Mouse (Mus musculus) midbrain, embryonic 15.5 days (tissue): ENCODE data around the gene Evi2b. TPM values are rescaled to one million over a fixed set of nuclear protein-coding genes. Genes with fewer than 3 reads are reported as not detected.

Experiments
- ATAC-seq: fragments of 200-750 bp; cut with Nextera tagmentation; replicated peaks from 2 replicates; pipeline ENCODE4 v1.8.0; 2017; ENCODE audit warnings: moderate TSS enrichment
- H3K27ac ChIP-seq: fragments of 300-500 bp; sonication (generic); 2 replicates; pipeline ENCODE4 v1.5.1; 2015; ENCODE audit warnings: mild to moderate bottlenecking, inconsistent platforms
- H3K27me3 ChIP-seq: fragments of 300-500 bp; sonication (generic); replicated peaks from 2 replicates; pipeline ENCODE4 v1.6.1; 2015; ENCODE audit warnings: inconsistent platforms
- H3K36me3 ChIP-seq: fragments of 300-500 bp; sonication (generic); replicated peaks from 2 replicates; pipeline ENCODE4 v1.6.1; 2015; ENCODE audit warnings: inconsistent platforms
- H3K4me1 ChIP-seq: fragments of 300-500 bp; sonication (generic); 2 replicates; pipeline ENCODE4 v1.6.1; 2015; ENCODE audit warnings: inconsistent platforms
- H3K4me2 ChIP-seq: fragments of 300-500 bp; sonication (generic); 2 replicates; pipeline ENCODE4 v1.6.1; 2015; ENCODE audit warnings: inconsistent platforms, mild to moderate bottlenecking, moderate library complexity
- H3K4me3 ChIP-seq: fragments of 300-500 bp; sonication (generic); 2 replicates; pipeline ENCODE4 v1.5.1; 2015; ENCODE audit warnings: mild to moderate bottlenecking, inconsistent platforms
- H3K9ac ChIP-seq: fragments of 300-500 bp; sonication (generic); 2 replicates; pipeline ENCODE4 v1.6.1; 2015; ENCODE audit warnings: mild to moderate bottlenecking, inconsistent platforms
- H3K9me3 ChIP-seq: fragments of 300-500 bp; sonication (generic); 2 replicates; pipeline ENCODE4 v1.6.1; 2016; ENCODE audit warnings: inconsistent platforms
- WGBS: fragments of 180-500 bp; shearing (Covaris S2); methylation state at CpG from one replicate; pipeline ENCODE4 v1.1.7; 2015; ENCODE audit warnings: mixed read lengths; 5-methylcytosine and 5-hydroxymethylcytosine counted together
- polyA plus RNA-seq: library from polyadenylated mRNA; unstranded; fragments of >200 nt; fragmentation: Nextera tagmentation; extraction: Ambion mirVana; gene quantifications from 2 replicates; pipeline ENCODE4 v1.2.1, GENCODE M21; 2015

Gene Evi2b
- polyA plus RNA-seq: 0.14 TPM in 1 of 2 replicates, not detected in the other

DNA sequence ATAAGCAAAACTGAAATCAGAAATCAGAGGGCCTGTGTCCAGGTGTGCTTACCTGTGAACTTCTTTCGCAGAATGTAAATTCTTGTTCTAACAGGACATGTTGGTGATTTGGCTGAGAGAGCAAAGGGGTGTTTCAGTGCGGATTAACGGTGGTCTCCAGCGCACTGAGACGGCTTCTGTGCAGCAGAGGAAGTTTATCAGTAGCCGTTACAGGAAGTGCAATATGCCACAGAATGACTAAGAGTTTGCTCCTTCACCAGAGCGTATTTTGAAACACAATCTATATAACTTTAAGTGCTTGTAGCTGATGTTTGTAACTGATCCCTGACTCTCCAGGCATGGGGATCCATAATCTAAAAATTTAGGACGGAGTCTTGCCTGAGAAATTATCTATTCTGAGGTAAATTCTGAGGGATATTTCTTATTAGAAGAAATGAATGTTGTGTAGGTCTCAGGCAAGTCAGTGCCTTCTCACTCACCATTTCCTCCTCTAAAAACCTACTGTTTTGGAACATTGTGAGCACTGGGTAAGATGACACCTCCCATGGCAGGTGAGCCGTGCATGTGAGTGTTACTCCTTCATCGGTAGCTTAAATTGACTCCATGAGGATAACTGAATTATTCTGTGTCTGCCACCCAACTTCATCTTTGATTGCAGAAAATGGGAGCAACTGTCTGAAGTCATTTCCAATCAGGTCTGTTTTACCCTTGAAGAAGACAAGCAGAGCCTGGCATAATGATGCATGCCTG, at the start of gene Evi2b:
TSS of gene Evi2b (minus strand) at position 203 of the 750 bp plus-strand sequence.
- H3K27me3 ChIP-seq: no peaks in the 10 kb centered on the region
- H3K36me3 ChIP-seq: no peaks in the 10 kb centered on the region
- no peak for ATAC-seq
- no peak within 1 kb of the TSS for H3K27ac ChIP-seq
- H3K9ac ChIP-seq: no peak within 1 kb of the TSS
- H3K4me3 ChIP-seq: no peak within 1 kb of the TSS
- no peaks in the 10 kb centered on the region for H3K9me3 ChIP-seq
- no peak within 1 kb of the TSS for H3K4me2 ChIP-seq
- WGBS: 90% methylated on average over 10 of the region's 10 CpGs
- no peaks in the 10 kb centered on the region for H3K4me1 ChIP-seq

DNA sequence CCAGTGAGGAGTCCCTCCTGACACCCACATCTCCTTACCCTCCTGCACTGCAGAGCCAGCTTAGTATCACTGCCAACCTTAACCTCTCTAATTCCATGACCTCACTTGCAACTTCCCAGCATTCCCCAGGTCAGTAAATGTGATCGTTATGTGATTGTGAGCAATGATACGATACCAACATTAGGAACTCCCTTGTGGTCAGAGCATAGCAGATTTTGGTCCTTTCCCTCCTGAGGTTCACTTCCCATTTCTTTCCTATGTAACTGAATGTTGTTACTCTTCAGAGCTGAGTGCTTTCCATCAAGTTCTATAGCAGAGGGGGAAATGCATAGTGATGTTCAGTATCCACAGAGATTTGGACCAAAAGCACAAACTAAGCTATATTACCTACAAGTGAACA, 46.8 kb upstream of the Evi2b start:
- WGBS: 91% methylated on average over 2 of the region's 2 CpGs

DNA sequence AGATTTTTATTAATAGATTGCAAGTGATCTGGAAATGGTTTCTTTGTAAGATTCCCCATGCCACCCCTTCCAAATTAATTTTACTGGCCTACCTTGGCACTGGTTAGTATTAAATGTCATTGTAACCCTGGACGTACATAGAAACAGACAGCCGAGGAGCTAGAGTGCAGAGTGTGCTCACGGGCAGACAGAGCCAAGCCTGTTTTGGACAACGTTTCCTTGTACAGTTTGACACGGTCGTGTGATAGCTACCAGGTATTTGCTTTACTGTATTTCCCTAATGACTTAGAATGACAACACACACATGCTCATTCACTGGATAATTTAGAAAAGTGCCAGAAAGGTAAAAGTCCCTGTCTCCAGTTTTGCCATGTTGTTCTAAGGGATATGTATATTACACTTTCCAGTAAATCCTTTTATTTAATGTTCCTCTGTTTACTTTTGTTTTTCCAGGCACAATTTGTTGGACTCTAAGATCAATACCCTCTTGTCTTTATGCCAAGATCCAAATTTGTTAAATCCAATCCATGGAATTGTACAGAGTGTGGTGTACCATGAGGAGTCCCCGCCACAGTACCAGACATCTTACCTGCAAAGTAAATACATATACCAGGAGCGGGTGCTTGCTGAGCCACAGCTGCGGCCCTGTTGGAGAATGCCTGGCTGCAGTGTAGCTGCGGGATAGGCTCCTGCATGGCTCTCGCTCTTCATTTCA, 44.8 kb upstream of the Evi2b start:
- H3K27ac ChIP-seq: no peak overlapping the region
- H3K36me3 ChIP-seq: peaks cover 49% of the 10 kb centered on the region
- ATAC-seq: no peak
- H3K4me3 ChIP-seq: no peak overlapping the region
- H3K9me3 ChIP-seq: no peaks in the 10 kb centered on the region
- 92% methylated on average over 11 of the region's 11 CpGs for WGBS
- H3K4me1 ChIP-seq: no peaks in the 10 kb centered on the region
- no peak overlapping the region for H3K9ac ChIP-seq
- H3K4me2 ChIP-seq: no peak overlapping the region
- no peaks in the 10 kb centered on the region for H3K27me3 ChIP-seq

More for the DNA sequence above, 46.8 kb upstream of the Evi2b start:
- H3K4me2 ChIP-seq: no peak overlapping the region
- no peak overlapping the region for H3K27ac ChIP-seq
- H3K36me3 ChIP-seq: peaks cover 46% of the 10 kb centered on the region
- H3K9ac ChIP-seq: no peak overlapping the region
- no peak overlapping the region for H3K4me3 ChIP-seq
- H3K4me1 ChIP-seq: no peaks in the 10 kb centered on the region
- no peaks in the 10 kb centered on the region for H3K9me3 ChIP-seq
- no peak for ATAC-seq
- H3K27me3 ChIP-seq: no peaks in the 10 kb centered on the region

DNA sequence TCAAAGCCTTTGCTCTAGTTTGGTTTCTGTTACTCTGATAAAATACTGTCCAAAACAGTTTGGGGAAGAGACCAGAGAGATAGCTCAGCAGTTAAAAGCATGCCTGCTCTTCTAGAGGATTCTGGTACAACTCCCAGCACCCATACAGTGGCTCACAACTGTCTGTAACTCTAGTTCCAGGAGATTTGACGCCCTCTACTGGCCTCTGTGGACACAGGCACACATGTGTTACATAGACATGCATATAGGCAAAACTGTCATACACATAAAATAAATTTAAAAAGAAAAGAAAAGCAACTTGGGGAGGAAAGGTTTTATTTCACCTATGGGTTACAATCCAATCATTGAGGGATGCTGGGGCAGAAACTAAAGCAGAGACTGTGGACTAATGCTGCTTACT, 43.4 kb upstream of the Evi2b start:
- H3K4me1 ChIP-seq: no peaks in the 10 kb centered on the region
- WGBS: 72% methylated on average over 1 of the region's 1 CpGs
- no peaks in the 10 kb centered on the region for H3K27me3 ChIP-seq
- H3K36me3 ChIP-seq: peaks cover 53% of the 10 kb centered on the region
- H3K4me2 ChIP-seq: no peak overlapping the region
- H3K27ac ChIP-seq: no peak overlapping the region
- no peak overlapping the region for H3K4me3 ChIP-seq
- no peak for ATAC-seq
- no peaks in the 10 kb centered on the region for H3K9me3 ChIP-seq
- no peak overlapping the region for H3K9ac ChIP-seq

DNA sequence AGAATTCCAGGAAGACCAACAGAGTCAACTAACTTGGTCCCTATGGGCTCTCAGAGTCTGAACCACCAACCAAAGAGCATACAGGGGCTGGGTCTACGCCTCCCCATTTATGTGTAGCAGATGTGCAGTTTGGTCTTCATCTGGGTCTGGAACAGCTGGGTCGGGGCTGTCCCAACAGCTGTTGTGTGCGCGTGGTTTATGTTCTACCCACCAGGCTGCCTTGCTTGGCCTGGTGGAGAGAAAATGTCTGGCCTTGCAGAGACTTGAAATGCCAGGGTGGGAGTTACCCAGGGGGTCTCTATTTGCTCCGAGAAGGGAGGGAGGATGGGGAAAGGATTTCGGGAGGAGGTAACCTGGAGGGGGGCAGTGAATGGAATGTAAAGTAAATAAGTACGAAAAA, 39.9 kb upstream of the Evi2b start:
- H3K4me1 ChIP-seq: no peaks in the 10 kb centered on the region
- H3K27ac ChIP-seq: no peak overlapping the region
- peaks cover 45% of the 10 kb centered on the region for H3K36me3 ChIP-seq
- no peak for ATAC-seq
- no peak overlapping the region for H3K9ac ChIP-seq
- H3K9me3 ChIP-seq: no peaks in the 10 kb centered on the region
- no peak overlapping the region for H3K4me3 ChIP-seq
- no peaks in the 10 kb centered on the region for H3K27me3 ChIP-seq
- WGBS: 96% methylated on average over 7 of the region's 7 CpGs
- no peak overlapping the region for H3K4me2 ChIP-seq

DNA sequence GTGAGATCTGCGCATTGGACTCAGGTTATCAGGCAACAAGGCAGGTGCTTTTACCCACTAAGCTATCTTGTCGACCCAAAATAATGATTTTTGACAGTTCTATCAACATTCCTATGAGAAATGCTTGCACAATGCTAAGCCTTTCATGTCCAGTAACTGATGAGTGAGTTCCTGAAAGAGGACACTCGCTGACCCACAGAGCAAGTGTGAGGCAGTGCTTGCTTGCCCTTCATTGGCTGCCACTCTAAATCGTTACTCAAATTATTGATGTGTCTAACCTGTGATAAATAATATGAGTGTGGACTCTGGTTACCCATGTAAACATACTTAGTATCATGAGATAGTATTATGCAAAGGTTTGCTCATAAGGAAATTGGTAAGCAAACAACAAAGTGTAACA, 37.0 kb upstream of the Evi2b start:
- H3K4me1 ChIP-seq: no peaks in the 10 kb centered on the region
- no peak overlapping the region for H3K9ac ChIP-seq
- no peak for ATAC-seq
- H3K36me3 ChIP-seq: peaks cover 37% of the 10 kb centered on the region
- no peaks in the 10 kb centered on the region for H3K9me3 ChIP-seq
- no peak overlapping the region for H3K27ac ChIP-seq
- H3K4me3 ChIP-seq: no peak overlapping the region
- WGBS: 93% methylated on average over 4 of the region's 4 CpGs
- no peaks in the 10 kb centered on the region for H3K27me3 ChIP-seq
- H3K4me2 ChIP-seq: no peak overlapping the region

DNA sequence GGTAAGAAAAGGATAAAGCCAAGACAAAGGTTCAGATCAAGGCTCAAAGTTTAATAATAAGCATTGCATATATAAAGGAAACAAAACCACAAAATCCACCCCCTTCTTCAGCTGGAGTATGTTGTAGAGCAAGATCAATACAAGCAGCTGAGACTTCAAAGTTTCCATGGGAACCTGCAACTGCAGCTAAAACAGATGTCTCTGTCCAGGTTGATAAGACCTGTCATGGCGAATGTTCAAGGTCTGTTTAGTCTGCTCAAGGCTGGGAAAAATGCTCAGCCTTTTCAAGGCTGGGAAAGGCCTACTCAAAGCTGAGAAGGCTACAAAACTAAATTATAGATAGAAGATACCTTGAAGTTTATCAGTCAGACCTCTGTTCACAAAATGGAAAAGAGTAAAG, 29.1 kb upstream of the Evi2b start:
- Histone ChIP-seq H3K27ac (no peak overlapping the region), H3K9me3 (no peaks in the 10 kb centered on the region), H3K36me3 (peaks cover 40% of the 10 kb centered on the region), H3K27me3 (no peaks in the 10 kb centered on the region), H3K9ac (no peak overlapping the region), H3K4me1 (no peaks in the 10 kb centered on the region), H3K4me3 (no peak overlapping the region), H3K4me2 (no peak overlapping the region)
- 89% methylated on average over 1 of the region's 1 CpGs for WGBS
- ATAC-seq: no peak

DNA sequence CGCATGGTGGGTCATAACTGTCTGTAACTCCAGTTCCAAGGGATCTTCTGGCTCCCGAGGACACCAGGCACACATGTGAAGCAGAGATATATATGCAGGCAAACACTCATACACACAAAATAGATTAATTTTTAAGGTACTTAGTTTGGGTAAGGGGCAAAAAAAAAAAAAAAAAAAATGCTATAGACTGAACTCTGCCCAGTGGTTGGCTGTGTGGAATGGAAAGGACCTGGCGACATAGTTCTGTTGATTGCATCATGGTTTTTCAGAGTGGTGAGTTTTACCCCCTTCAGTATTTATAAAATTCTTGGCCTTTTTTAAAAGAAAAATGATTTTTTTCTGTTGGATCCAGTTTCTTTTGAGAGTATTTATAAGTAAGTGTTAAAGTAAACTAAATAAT, 12.7 kb upstream of the Evi2b start:
- no peak overlapping the region for H3K4me2 ChIP-seq
- no peak for ATAC-seq
- 95% methylated on average over 3 of the region's 3 CpGs for WGBS

DNA sequence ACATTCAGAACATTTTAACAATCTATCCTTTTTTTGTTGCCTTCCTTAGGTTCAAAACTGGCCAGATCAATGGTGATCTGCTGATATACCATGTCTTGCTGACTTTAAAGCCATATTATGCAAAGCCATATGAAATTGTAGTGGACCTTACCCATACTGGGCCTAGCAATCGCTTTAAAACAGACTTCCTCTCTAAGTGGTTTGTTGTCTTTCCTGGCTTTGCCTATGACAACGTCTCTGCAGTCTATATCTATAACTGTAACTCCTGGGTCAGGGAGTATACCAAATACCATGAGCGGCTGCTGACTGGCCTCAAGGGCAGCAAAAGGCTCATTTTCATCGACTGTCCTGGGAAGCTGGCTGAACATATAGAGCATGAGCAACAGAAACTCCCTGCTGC, 12.0 kb upstream of the Evi2b start:
- ATAC-seq: no peak
- Histone ChIP-seq H3K9ac (no peak overlapping the region), H3K4me1 (no peaks in the 10 kb centered on the region), H3K36me3 (peaks cover 7% of the 10 kb centered on the region; the same call in 1 of the 2 replicates), H3K27ac (no peak overlapping the region), H3K4me2 (no peak overlapping the region), H3K9me3 (no peaks in the 10 kb centered on the region), H3K27me3 (no peaks in the 10 kb centered on the region), H3K4me3 (no peak overlapping the region)
- 88% methylated on average over 4 of the region's 4 CpGs for WGBS

More for the DNA sequence above, 12.7 kb upstream of the Evi2b start:
- Histone ChIP-seq H3K9me3 (no peaks in the 10 kb centered on the region), H3K4me1 (no peaks in the 10 kb centered on the region), H3K36me3 (peaks cover 10% of the 10 kb centered on the region; the same call in 1 of the 2 replicates), H3K27me3 (no peaks in the 10 kb centered on the region), H3K4me3 (no peak overlapping the region), H3K9ac (no peak overlapping the region), H3K27ac (no peak overlapping the region)

DNA sequence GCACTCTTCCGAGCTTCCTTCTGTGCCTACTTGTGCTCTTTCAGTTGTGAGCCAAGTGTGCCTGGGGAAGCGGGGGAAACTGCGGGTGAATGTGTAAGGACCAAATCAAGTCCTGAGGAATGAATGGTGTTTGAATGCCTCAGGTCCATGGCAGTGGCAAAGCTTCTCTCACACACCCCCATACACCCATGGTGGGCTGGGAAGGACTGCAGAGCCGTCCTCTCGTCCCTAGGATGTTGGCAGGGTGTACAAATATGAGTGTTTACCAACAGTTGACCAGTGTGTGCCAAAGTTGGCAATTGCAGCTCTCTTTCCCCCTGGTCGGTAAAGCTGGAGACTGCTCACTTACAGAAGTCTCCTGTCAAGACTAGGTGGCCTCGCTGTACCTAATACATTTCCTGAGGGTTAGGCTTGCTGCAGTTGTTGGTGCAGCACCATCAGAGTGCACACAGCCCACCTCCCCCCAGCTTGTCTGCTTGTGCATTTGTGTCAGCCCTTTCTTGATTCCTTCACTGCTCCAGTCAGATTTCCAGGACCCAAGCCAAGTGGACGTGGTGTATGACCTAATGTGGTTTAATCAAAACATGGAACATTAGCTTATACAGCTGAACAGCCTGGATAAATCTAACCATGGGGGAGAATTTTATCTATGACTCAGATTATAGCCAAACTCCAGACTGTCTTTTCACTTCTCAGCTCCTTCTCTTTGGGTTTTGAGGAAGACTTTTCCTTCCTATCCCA, 10.6 kb upstream of the Evi2b start:
- Histone ChIP-seq H3K4me2 (no peak overlapping the region), H3K4me3 (no peak overlapping the region), H3K27me3 (no peaks in the 10 kb centered on the region), H3K36me3 (peaks cover 7% of the 10 kb centered on the region; the same call in 1 of the 2 replicates), H3K4me1 (no peaks in the 10 kb centered on the region), H3K9me3 (no peaks in the 10 kb centered on the region), H3K27ac (no peak overlapping the region), H3K9ac (no peak overlapping the region)
- 75% methylated on average over 8 of the region's 8 CpGs for WGBS
- no peak for ATAC-seq

DNA sequence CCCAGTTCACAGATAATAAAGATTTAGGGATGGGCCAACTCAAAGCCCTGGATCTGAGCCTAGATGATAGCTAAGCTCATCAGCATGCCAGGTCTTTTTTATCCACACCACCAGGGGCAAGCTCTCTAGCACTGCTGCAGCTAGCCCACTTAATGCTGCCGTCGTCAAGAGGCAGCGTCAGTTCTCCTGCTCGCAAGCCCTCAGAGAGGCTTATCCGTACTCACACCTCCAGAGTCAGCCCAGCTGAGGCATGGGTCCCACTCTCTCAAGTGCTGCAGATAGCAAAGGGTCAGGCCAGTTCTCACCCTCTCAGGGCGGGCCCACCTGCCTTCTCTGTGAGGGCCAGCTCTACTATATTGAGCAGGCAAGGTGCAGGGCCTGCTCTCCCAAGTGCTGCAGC, 9.7 kb upstream of the Evi2b start:
- no peaks in the 10 kb centered on the region for H3K9me3 ChIP-seq
- H3K27me3 ChIP-seq: no peaks in the 10 kb centered on the region
- 85% methylated on average over 6 of the region's 6 CpGs for WGBS
- H3K4me2 ChIP-seq: no peak overlapping the region
- no peak overlapping the region for H3K4me3 ChIP-seq
- ATAC-seq: no peak
- H3K4me1 ChIP-seq: no peaks in the 10 kb centered on the region
- H3K36me3 ChIP-seq: peaks cover 7% of the 10 kb centered on the region; the same call in 1 of the 2 replicates
- no peak overlapping the region for H3K27ac ChIP-seq
- H3K9ac ChIP-seq: no peak overlapping the region

DNA sequence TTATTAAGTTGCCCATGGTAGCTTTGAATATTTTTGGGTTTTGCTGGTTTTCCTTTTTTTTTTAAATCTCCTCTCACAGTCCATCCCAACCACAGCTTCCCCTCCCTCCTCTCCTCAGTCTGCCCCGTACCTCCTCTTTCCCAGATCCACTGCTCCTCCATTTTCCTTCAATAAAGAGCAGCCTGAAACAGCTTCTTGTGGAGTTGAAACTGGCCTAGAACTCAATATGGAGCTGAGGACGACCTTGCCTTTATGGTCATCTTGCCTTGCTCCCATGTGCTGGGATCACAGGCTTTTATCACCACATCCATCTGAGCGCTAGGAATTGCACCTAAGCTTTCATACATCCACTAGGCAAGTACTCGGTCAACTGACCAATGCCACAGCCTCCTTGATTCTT, 7.9 kb upstream of the Evi2b start:
- H3K36me3 ChIP-seq: no peaks in the 10 kb centered on the region
- no peak overlapping the region for H3K9ac ChIP-seq
- H3K4me2 ChIP-seq: no peak overlapping the region
- H3K4me1 ChIP-seq: no peaks in the 10 kb centered on the region
- 95% methylated on average over 4 of the region's 4 CpGs for WGBS
- H3K4me3 ChIP-seq: no peak overlapping the region
- no peaks in the 10 kb centered on the region for H3K27me3 ChIP-seq
- H3K27ac ChIP-seq: no peak overlapping the region
- no peak for ATAC-seq
- no peaks in the 10 kb centered on the region for H3K9me3 ChIP-seq
